Mouse (Mus musculus): ENCODE measurements at regions not wholly inside any gene's neighbourhood (a gene's known extent, or its start where the extent isn't known, plus 50 kb on each side); places are given as distances from the start of the nearest gene placed in this dataset.

GRCm38 (mm10) chr3:140109401-140109800 lies 903.9 kb downstream of the Stpg2 start:
- TF ChIP-seq POLR2A (IDR thresholded peaks at IDR 0.05; ENCODE audit: insufficient read length, low read depth) = no peak
- no peak for TF ChIP-seq MAX (IDR thresholded peaks at IDR 0.05; ENCODE audit: low read depth)
- TF ChIP-seq POLR2AphosphoS2 (IDR thresholded peaks at IDR 0.05; ENCODE audit: insufficient read length, low read depth) = no peak
